Mouse (Mus musculus): Measurements from ENCODE around the gene Olfr1417. TPM values are rescaled to one million over a fixed set of nuclear protein-coding genes. Genes with fewer than 3 reads are reported as not detected.
"Not testable (repeated sequence)": the region's sequence is repeated elsewhere in the genome, so short reads cannot be mapped to it uniquely, and the experiment has no call there.

The Olfr1417 gene
- polyA plus RNA-seq (2015; fragmentation: Nextera tagmentation; extraction: Ambion mirVana): not detected in 2 replicates

GRCm38 (mm10) chr19:11839119-11839518 lies at the start of gene Olfr1417:
Gene Olfr1417, minus strand, starts transcription at chr19:11839219.
- H3K9ac ChIP-seq (replicated peaks): no peak within 1 kb of the TSS
- no peaks in the 10 kb centered on the region for H3K27me3 ChIP-seq
- H3K4me3 ChIP-seq: no peak within 1 kb of the TSS
- H3K27ac ChIP-seq (replicated peaks): no peak within 1 kb of the TSS
- no peaks in the 10 kb centered on the region for H3K9me3 ChIP-seq
- H3K4me1 ChIP-seq: no peaks in the 10 kb centered on the region
- no peaks in the 10 kb centered on the region for H3K36me3 ChIP-seq
- H3K4me2 ChIP-seq (replicated peaks): no peak within 1 kb of the TSS
- WGBS: 91% methylated on average over 4 of the region's 4 CpGs
- ATAC-seq (replicated peaks): no peak

- Histone ChIP-seq H3K4me2 (replicated peaks) (no peak within 1 kb of the TSS), H3K4me1 (no peaks in the 10 kb centered on the region), H3K27ac (replicated peaks) (no peak within 1 kb of the TSS), H3K9ac (replicated peaks) (no peak within 1 kb of the TSS), H3K27me3 (no peaks in the 10 kb centered on the region), H3K36me3 (no peaks in the 10 kb centered on the region), H3K9me3 (no peaks in the 10 kb centered on the region), H3K4me3 (no peak within 1 kb of the TSS)
- ATAC-seq (replicated peaks): no peak
- WGBS: 44% methylated on average over 1 of the region's 1 CpGs
Measured at GRCm38 (mm10) chr19:11886265-11886664, 47.2 kb upstream of the Olfr1417 start, which contains the start of gene Olfr1420. Gene Olfr1420, plus strand, starts transcription at chr19:11886565.

- 67% methylated on average over 22 of the region's 22 CpGs for WGBS
- not testable (repeated sequence) for H3K4me1 ChIP-seq; ATAC-seq (replicated peaks)
Measured at GRCm38 (mm10) chr19:11878404-11878803, 39.4 kb upstream of the Olfr1417 start.

GRCm38 (mm10) chr19:11875006-11875405 lies 36.0 kb upstream of the Olfr1417 start, which contains the start of gene Olfr1419:
Gene Olfr1419, minus strand, starts transcription at chr19:11875106.
- no peak within 1 kb of the TSS for H3K9ac ChIP-seq (replicated peaks)
- H3K4me3 ChIP-seq: no peak within 1 kb of the TSS
- 43% methylated on average over 1 of the region's 1 CpGs for WGBS
- H3K27me3 ChIP-seq: no peaks in the 10 kb centered on the region
- no peak within 1 kb of the TSS for H3K4me2 ChIP-seq (replicated peaks)
- no peaks in the 10 kb centered on the region for H3K9me3 ChIP-seq
- no peak for ATAC-seq (replicated peaks)
- H3K27ac ChIP-seq (replicated peaks): no peak within 1 kb of the TSS
- no peaks in the 10 kb centered on the region for H3K36me3 ChIP-seq
- no peaks in the 10 kb centered on the region for H3K4me1 ChIP-seq

More at GRCm38 (mm10) chr19:11878404-11878803, 39.4 kb upstream of the Olfr1417 start:
- not testable (repeated sequence) for H3K4me2 ChIP-seq (replicated peaks); H3K9ac ChIP-seq (replicated peaks); H3K27me3 ChIP-seq; H3K9me3 ChIP-seq; H3K4me3 ChIP-seq; H3K36me3 ChIP-seq; H3K27ac ChIP-seq (replicated peaks)

DNA sequence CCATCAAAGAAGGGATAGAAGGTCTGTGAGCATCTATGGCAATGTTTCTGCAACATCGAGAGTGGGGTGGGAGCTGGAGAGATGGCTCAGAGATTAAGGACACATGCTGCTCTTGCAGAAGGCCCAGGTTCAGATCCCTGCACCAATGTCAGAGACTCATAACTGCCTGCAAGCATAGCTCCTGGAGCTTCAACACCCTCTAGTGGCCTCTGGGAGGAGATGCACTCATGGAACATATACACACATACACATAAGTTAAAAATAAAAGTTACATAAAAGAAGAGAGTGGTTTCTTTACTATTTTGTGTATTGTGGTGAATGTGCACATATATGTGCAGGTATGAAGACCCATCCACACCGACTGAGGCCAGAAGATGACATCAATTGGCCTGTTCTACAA lies 28.8 kb upstream of the Olfr1417 start:
- Histone ChIP-seq H3K9ac (replicated peaks) (no peak overlapping the region), H3K27ac (replicated peaks) (no peak overlapping the region), H3K4me3 (no peak overlapping the region), H3K27me3 (no peaks in the 10 kb centered on the region), H3K36me3 (no peaks in the 10 kb centered on the region), H3K9me3 (no peaks in the 10 kb centered on the region), H3K4me2 (replicated peaks) (no peak overlapping the region), H3K4me1 (no peaks in the 10 kb centered on the region)
- no peak for ATAC-seq (replicated peaks)
- 79% methylated on average over 2 of the region's 2 CpGs for WGBS

DNA sequence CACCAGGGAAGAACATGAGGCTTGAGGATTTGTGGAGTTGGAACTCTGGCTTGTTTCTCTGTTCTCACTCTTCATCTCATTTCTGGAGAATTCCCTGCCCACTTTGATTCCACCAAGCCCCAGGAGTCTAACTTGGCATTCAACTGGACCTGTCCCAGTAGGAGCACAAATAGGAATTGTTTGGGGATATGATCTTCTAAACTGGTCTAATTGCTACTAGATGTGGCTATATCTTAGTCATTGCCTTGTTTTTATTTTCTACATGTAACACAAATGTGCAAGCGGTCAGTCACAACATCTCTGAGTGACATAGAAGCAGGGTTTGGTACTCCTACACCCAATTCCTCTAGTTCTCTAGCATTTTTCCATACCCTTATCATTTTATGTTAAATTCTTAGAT lies 21.9 kb upstream of the Olfr1417 start, which contains the start of gene Olfr1418:
Olfr1418 (minus strand) TSS at position 101 of the 400 bp plus-strand sequence.
- H3K27me3 ChIP-seq: no peaks in the 10 kb centered on the region
- no peak within 1 kb of the TSS for H3K9ac ChIP-seq (replicated peaks)
- no peak for ATAC-seq (replicated peaks)
- 92% methylated on average over 1 of the region's 1 CpGs for WGBS
- no peak within 1 kb of the TSS for H3K27ac ChIP-seq (replicated peaks)
- H3K4me1 ChIP-seq: no peaks in the 10 kb centered on the region
- no peak within 1 kb of the TSS for H3K4me3 ChIP-seq
- H3K36me3 ChIP-seq: no peaks in the 10 kb centered on the region
- no peak within 1 kb of the TSS for H3K4me2 ChIP-seq (replicated peaks)
- H3K9me3 ChIP-seq: no peaks in the 10 kb centered on the region

- H3K4me1 ChIP-seq: no peaks in the 10 kb centered on the region
- ATAC-seq (replicated peaks): no peak
- no peak overlapping the region for H3K4me2 ChIP-seq (replicated peaks)
- no peaks in the 10 kb centered on the region for H3K9me3 ChIP-seq
- WGBS: 81% methylated on average over 6 of the region's 6 CpGs
- H3K27me3 ChIP-seq: no peaks in the 10 kb centered on the region
- no peak overlapping the region for H3K4me3 ChIP-seq
- H3K36me3 ChIP-seq: no peaks in the 10 kb centered on the region
- H3K9ac ChIP-seq (replicated peaks): no peak overlapping the region
- no peak overlapping the region for H3K27ac ChIP-seq (replicated peaks)
Measured at GRCm38 (mm10) chr19:11856506-11856905, 17.5 kb upstream of the Olfr1417 start.

DNA sequence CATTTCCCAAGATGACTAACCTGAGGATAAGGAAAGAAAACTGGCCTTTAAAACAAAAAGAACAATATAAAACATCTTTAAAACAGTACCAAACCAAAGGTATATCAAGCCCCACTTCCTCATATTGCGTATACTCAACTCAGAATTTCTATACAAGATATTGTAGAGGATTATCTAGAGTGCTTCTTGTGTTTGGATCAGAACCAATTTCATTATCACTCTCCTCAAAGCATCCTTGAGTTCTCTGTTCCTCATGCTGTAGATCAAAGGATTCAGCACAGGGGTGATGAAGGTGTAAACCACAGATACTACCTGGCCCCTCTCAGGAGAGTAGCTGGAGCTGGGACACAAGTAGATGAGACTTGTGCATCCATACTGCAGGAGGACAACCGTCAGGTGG lies 15.8 kb upstream of the Olfr1417 start:
- Histone ChIP-seq H3K4me1 (no peaks in the 10 kb centered on the region), H3K27me3 (no peaks in the 10 kb centered on the region), H3K9ac (replicated peaks) (no peak overlapping the region), H3K9me3 (no peaks in the 10 kb centered on the region), H3K4me2 (replicated peaks) (no peak overlapping the region), H3K36me3 (no peaks in the 10 kb centered on the region), H3K4me3 (no peak overlapping the region), H3K27ac (replicated peaks) (no peak overlapping the region)
- 90% methylated on average over 2 of the region's 2 CpGs for WGBS
- no peak for ATAC-seq (replicated peaks)

DNA sequence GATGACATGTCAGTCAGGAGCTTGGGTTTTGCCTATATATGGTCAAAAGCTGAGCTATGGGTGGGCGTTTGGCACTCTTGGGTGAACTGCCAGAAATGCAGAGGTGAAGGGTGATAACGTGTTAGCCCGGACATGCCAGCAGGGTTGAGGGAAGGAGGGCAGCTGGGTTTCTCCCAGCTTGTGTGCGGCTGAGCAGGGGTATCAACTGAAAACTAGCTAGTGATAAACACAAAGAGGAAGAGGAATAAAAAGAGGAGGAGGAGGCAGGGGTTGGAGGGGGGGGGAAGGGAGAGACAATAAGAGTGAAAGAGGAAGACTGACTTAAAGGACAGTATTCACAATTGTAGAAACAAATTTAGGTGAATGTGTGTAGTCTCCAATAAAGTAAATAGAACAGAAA lies 13.6 kb upstream of the Olfr1417 start:
- no peaks in the 10 kb centered on the region for H3K4me1 ChIP-seq

GRCm38 (mm10) chr19:11846333-11846732 lies 7.3 kb upstream of the Olfr1417 start:
- no peak for ATAC-seq (replicated peaks)
- H3K27me3 ChIP-seq: no peaks in the 10 kb centered on the region
- H3K4me3 ChIP-seq: no peak overlapping the region
- H3K4me1 ChIP-seq: no peaks in the 10 kb centered on the region
- H3K9me3 ChIP-seq: no peaks in the 10 kb centered on the region
- H3K27ac ChIP-seq (replicated peaks): no peak overlapping the region
- H3K36me3 ChIP-seq: no peaks in the 10 kb centered on the region
- H3K4me2 ChIP-seq (replicated peaks): no peak overlapping the region
- 87% methylated on average over 4 of the region's 4 CpGs for WGBS
- no peak overlapping the region for H3K9ac ChIP-seq (replicated peaks)

More for the DNA sequence above, 13.6 kb upstream of the Olfr1417 start:
- Histone ChIP-seq H3K36me3 (no peaks in the 10 kb centered on the region), H3K9me3 (no peaks in the 10 kb centered on the region), H3K9ac (replicated peaks) (no peak overlapping the region), H3K4me2 (replicated peaks) (no peak overlapping the region), H3K27me3 (no peaks in the 10 kb centered on the region), H3K4me3 (no peak overlapping the region), H3K27ac (replicated peaks) (no peak overlapping the region)
- ATAC-seq (replicated peaks): no peak
- WGBS: 70% methylated on average over 4 of the region's 4 CpGs

DNA sequence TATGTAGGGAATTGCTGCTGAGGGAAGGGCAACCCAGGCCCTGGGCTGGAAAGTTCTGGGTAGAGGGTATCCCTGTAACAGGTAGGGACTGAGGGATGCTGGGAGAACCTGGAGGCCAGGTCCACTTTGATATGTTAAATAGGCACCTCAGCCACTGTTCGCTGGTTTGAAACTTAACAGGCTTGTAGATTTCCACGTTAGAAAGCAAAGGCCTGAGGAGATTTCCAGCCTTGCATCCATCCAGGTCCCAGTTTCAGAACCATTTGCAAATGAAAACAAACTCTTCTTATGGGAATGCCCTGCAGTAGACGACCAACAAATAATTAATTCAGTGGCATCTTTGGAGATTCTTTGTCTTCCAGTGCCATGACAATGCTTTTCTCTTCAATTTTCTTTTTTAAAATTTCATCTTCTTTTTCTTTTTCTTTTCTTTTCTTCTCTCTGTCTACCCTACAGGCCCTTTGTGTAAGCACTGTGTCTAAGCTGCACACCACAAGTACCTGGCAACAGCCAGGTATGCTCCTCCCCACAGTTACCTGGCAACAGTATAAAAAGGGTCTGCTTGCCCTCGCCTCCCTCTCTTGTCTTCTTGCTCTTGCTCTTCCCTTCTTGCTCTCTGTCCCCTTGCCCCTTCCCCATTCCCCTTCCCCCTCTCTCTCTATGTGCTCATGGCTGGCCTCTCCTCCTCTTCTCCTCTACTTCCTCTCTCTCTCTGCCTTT lies 15.5 kb downstream of the Olfr1417 start:
- no peak overlapping the region for H3K9ac ChIP-seq (replicated peaks)
- no peaks in the 10 kb centered on the region for H3K9me3 ChIP-seq
- no peak overlapping the region for H3K4me3 ChIP-seq
- H3K4me2 ChIP-seq (replicated peaks): no peak overlapping the region
- no peak for ATAC-seq (replicated peaks)
- H3K27ac ChIP-seq (replicated peaks): no peak overlapping the region
- peaks cover 16% of the 10 kb centered on the region for H3K27me3 ChIP-seq
- H3K4me1 ChIP-seq: peaks cover 13% of the 10 kb centered on the region
- 22% methylated on average over 4 of the region's 4 CpGs for WGBS
- no peaks in the 10 kb centered on the region for H3K36me3 ChIP-seq

GRCm38 (mm10) chr19:11820211-11820610 lies 18.8 kb downstream of the Olfr1417 start:
- H3K9me3 ChIP-seq: no peaks in the 10 kb centered on the region
- H3K27me3 ChIP-seq: peaks cover 27% of the 10 kb centered on the region
- peaks cover 19% of the 10 kb centered on the region for H3K4me1 ChIP-seq
- H3K36me3 ChIP-seq: no peaks in the 10 kb centered on the region
- peak overlapping the region; percentile 98 for H3K4me2 ChIP-seq (replicated peaks)
- no peak overlapping the region for H3K9ac ChIP-seq (replicated peaks)
- peak overlapping the region; percentile 77 for H3K4me3 ChIP-seq
- 29% methylated on average over 6 of the region's 6 CpGs for WGBS
- no peak for ATAC-seq (replicated peaks)
- no peak overlapping the region for H3K27ac ChIP-seq (replicated peaks)

DNA sequence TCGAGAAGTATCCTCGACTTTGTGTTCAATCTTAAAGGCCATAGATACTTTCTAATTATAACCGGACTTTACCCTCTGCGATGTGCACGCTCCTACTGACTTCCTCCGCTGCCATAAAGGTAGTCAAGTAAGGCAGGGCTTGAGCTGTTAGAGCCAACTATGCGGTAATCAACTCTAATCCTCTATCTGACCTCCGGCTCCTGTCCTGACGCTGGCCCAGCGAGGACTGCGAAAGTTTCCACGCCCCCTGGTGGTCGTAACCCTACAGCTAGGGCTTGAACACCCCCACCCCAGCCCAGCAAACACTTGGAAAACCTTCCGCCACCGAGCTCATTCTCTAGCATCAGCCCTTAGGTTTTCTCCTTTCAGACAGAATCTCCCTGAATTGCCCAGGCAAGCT lies 19.2 kb downstream of the Olfr1417 start:
- Histone ChIP-seq H3K9ac (replicated peaks) (no peak overlapping the region), H3K4me1 (peaks cover 19% of the 10 kb centered on the region), H3K4me3 (peak overlapping the region; percentile 77), H3K9me3 (no peaks in the 10 kb centered on the region), H3K27ac (replicated peaks) (no peak overlapping the region), H3K4me2 (replicated peaks) (peak overlapping the region; percentile 98), H3K36me3 (no peaks in the 10 kb centered on the region), H3K27me3 (peaks cover 30% of the 10 kb centered on the region)
- under 1% methylated on average over 15 of the region's 15 CpGs for WGBS
- ATAC-seq (replicated peaks): peak; percentile 73
